Mouse (Mus musculus) embryo, embryonic 11 days (tissue): ENCODE data around the gene Nr1h4.
A peak's percentile ranks its signal among the peaks of the same experiment; 100 is the strongest.

ENCODE experiments used
- DNase-seq: peaks from one replicate; pipeline ENCODE4 v3.0.0-alpha.2; 2015

The Nr1h4 gene

GRCm38 (mm10) chr10:89470596-89471353, 62.6 kb downstream of the Nr1h4 start:
- no peak for DNase-seq

DNA sequence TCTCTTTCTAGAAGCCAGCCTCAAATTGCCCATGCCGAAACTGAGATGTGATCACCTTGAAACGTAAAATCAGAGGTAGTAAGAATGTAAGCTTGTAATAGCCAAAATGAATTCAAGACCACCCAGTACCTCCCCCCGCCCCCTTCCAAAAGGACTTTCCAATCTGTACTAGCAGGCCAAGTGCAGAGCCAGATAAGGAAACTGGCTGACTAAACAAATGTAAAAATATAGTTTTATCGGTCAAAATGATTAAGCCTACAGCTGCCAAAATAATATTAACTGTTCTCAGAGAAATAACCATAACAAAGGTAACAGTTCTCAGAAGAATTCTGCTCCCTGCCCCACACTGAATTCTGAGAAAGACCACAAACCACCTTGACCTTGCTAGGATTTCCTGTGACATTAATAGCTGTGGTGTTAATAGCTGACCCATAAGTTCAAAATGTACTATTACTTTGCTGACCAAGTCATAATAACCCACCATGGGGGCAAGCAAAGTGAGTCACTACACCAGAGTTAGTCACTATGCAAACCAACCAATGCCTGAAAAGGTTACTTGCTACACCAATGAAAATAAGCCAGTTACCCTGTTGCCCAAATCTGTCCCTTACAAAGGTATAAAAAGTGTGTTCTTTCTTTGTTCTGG, 68.5 kb downstream of the Nr1h4 start:
- DNase-seq, result no peak

- DNase-seq, result no peak
Measured at GRCm38 (mm10) chr10:89462890-89463289, 70.5 kb downstream of the Nr1h4 start.

GRCm38 (mm10) chr10:89461856-89462507, 71.4 kb downstream of the Nr1h4 start:
- DNase-seq, result peak; percentile 92

GRCm38 (mm10) chr10:89460972-89461371, 72.4 kb downstream of the Nr1h4 start:
- DNase-seq, result no peak

DNA sequence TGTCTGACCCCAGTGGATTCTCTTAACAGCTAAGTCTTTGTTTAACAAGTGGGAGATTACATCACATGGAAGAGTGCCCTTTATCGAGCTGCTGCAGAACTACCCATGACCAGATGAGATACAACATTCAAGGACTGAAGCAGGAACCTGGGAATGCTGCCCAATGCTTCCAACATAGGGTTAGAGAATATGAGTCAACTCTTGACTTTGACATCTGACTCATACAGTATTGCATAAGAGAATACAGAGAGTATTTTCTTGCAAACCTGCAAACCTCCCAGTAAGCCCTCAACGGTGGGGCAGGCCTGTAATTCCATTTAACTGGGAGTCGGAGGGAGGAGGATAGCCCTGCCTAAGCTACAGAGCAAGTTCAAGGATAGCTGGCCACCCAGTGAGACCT, 74.6 kb downstream of the Nr1h4 start:
- DNase-seq, result no peak

DNA sequence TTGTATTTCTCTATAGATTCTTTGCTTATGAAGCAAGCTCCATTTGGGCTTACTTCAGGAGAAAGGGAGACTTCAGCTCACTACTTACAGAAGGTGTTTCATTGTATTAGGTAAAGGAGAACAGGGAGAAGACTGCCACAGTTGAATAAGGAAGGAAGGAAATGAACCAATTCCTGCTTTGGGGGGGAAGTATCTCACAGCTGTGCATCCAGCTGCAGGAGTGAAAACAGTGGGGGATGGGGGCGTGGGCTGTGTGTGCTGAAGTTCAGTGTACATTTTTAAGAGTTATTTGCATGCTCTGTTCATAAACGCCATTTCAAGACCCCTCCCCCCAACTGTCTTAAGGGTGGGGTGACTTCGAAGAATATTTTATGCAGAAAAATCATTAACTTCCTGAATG, 79.6 kb downstream of the Nr1h4 start:
- no peak for DNase-seq

DNA sequence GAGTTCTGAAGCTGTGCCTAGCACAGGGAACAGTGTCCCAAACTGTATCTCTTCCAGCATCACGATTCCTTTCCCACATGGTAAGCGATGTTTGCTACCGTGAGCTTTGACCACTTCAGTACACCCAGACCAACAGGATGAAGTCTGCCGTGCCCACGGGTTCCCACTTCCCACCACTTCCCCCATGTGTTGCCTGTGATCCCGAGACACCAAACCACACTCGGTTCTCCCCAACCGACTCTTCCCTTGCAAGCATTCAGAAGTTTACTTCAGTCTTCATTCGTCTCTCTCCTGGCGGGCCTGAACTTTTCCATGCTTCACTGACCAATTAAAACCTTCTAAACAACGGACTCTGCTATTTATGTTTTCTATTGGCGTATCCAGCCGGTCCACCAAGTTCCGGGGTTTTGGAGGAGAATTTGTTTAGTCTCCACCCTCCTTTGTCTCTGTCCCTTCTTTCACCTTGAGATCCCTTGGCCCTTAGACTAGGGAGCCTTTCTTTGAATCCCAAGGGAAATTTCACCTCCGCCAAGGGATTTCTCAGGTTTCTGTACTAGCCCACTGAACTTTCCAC, 80.2 kb downstream of the Nr1h4 start:
- DNase-seq, result no peak

DNA sequence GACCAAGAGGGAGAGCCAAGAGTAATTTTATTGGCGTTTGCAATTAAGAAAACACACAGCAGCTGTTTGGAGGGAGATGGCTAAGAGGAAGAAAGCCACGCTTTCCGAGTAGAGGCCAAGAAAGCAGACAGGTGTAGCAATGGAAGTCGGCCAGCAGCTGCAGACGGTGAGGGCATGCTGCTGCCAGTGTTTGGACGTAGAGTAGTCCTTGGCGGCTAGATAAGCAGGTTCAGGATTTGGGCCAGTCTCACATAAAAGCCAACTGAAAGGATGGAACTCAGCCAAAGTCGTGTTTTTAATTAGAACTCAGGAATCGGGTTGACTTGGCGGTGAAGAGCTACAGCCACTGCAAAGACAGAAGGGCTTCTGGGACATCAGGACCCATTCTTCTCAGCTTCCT, 83.0 kb downstream of the Nr1h4 start:
- DNase-seq, result no peak

DNA sequence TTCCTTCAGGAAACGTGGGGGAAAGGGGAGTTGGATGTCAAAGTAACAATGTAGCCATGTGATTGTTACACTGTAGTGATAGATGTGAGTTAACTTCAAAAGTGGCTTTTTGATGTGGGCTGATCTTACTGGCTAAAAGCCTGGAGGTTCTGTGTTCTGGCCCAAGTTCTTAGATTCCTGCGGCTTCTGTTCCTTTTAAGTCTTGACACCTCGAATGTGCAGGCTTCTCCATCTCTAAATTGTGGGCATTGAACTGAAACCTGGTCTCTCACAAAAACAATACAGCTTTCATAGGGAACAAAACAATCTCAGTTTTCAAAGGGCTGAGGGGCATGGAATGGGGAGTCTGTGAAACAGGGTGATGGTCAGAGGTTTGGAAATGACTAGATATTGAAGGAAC, 89.0 kb downstream of the Nr1h4 start:
- no peak for DNase-seq

DNA sequence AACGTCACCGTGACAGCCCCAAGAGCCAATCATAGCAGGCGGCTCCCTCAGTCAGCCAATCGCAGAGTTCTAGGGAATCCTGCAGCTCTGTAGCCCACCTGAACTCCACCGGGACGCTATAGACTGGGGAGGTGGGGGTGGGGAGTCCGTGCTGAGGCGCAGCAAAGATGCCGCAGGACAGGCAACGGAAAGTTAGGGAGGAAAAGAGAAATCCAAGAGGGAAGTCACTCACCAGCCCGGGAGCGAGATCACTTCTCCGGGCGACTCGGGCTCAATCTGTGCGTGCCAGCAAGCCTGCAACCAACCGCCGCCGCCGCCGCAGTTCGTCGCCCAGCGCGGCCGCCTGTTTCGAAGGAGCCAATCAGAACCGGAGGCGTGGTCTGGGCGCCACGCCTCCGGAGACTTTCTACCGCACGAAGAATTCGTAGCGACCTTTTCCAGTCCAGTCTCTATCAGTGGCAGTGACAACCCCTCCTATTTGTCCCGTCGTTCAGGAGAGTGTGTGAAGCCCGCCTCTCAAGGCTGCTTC, 89.7 kb downstream of the Nr1h4 start, which contains the start of gene Gas2l3:
Gene Gas2l3 (minus strand): TSS at position 345 of the 529 bp plus-strand sequence.
- DNase-seq, result peak; percentile 96

DNA sequence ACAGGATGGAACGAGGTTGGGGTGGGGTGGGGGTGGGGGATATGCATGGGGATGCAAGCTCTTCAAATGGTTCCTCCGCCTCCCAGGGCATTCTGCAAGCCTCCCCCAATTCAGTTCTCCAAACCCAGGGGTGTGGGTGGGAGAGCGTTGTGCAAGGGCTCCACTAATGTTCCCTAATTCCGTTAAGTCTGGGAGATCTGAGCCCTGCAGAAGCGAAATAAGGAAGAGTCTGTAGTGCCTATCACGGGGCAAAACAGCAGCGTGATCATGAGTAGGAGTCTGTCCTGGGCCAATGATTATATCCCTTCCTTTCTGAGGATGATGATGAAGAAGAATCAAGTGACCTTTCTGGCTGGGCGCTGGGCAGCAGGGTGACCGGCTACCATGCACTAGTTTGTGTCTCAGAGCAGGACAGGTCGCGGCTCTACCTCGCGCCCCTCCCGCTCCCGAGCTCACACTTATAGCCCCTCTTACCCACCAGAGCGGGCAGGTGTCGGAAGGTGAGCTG, 90.2 kb downstream of the Nr1h4 start:
- no peak for DNase-seq

- no peak for DNase-seq
Measured at GRCm38 (mm10) chr10:89442640-89443039, 90.7 kb downstream of the Nr1h4 start.

GRCm38 (mm10) chr10:89441961-89442360, 91.4 kb downstream of the Nr1h4 start:
- DNase-seq, result no peak

DNA sequence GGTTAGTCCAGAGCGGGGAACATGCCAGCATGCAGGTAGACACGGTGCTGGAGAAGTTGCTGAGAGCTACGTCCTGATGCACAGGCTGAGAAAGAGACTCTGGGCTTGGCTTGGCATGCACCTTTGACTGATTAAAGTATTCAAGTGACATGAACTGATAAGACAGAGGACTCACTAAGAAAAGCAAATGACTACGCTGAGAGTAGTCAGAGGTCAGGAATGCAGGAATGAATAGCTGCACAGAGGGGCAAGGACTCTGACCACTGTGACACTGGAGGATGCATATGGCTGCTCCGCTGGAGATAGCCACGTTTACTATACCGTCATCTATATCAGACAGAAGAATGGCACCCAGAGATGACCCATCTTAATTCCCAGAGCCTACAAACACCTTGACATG, 94.0 kb downstream of the Nr1h4 start:
- DNase-seq, result no peak

- DNase-seq, result no peak
Measured at GRCm38 (mm10) chr10:89437996-89438395, 95.4 kb downstream of the Nr1h4 start.

DNA sequence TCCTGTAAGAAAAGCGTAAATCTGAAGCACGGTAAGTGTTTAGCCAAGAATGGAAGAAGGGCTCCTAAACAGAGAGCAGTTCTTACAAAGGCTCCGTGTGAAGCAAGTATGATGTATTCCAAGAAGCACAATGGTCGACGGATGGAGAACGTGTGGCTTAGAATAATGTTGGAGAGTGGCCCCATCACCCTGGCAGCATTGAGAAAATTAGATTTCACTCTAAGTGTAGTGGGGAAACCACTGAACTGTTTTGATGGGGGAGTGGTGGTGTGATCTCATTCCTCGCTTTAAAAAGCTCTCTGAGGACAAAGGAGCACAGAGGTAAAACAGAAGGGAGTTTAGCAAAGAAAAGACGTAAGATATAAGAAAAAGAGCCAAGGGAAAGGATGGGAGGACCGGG, 95.9 kb downstream of the Nr1h4 start:
- no peak for DNase-seq

- DNase-seq, result no peak
Measured at GRCm38 (mm10) chr10:89435920-89436319, 97.5 kb downstream of the Nr1h4 start.

DNA sequence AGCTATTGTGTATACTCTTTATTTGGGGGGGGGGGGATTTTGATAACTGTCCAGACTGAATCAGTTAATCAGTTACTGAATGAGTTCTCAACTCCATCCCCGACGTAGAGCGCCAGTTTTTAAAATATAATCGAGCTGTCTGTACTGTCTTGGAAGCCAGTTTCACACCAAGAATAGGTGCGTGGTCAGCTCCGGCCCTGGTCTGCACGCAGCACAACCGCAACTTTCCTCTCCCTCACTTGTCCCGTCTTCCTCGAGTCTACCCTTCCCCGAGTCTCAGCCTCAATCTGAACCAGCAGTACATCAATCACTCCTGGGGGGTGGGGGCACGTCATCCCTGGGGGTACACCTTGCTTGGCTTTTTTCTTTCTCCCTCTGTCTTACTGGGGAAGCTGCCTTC, 98.0 kb downstream of the Nr1h4 start:
- DNase-seq, result no peak

- peak; percentile 65 for DNase-seq
Measured at GRCm38 (mm10) chr10:89434509-89435210, 98.7 kb downstream of the Nr1h4 start.

- no peak for DNase-seq
Measured at GRCm38 (mm10) chr10:89432743-89433142, 100.6 kb downstream of the Nr1h4 start.

DNA sequence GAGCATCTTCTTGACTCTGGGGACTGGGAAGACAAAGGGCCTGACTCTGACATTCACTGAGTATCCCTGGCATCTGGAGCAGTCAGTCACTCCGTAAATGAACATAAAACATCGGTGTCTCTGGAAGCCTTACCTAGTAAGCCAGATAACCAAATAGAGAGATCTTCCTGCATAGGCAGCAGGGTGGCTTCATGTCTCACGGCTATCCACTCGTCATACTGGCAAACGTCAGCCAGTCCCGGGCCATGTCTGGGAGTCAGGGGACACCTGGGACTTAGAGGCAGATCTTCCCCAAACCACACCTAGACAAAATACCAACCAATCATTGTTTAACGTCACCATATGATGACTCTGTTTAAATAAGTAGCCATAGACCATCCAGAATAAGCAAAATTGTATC, 102.6 kb downstream of the Nr1h4 start:
- no peak for DNase-seq
